Mouse (Mus musculus): ENCODE measurements around the gene Upp2. TPM values are rescaled to one million over a fixed set of nuclear protein-coding genes. Genes with fewer than 3 reads are reported as not detected.

The Upp2 gene
- polyA plus RNA-seq, 1 experiment from 2014 or later, result 45.7 TPM

DNA sequence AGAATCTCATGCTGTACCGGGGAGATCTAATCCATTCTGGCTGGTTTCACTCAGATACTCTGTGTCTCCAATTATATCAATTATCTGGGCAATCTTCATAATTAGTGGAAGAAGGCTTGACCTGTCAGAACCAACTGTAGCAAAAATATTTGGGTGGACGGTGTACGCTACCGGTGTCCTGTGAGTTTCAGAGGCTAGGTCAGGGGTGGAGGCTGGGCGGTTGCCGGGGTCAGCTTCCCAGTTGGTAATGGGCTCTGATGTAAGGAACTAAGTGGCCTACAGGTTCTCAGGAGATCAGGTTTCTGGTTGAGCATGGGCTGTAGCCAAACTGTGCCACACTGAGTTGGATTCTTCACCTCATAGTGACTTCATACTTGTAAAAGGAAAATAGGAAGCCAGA is 136.1 kb downstream of the Upp2 start:
- no peak overlapping the region for H3K27ac ChIP-seq (ENCODE audit: low read depth)
- no peak overlapping the region for H3K9ac ChIP-seq (replicated peaks)
- DNase-seq (no peak), ATAC-seq (no peak)
- H3K4me1 ChIP-seq (ENCODE audit: insufficient read depth), result peaks cover 5% of the 10 kb centered on the region
- no peak overlapping the region for H3K4me3 ChIP-seq (ENCODE audit: low read depth, low read length)
- no peaks in the 10 kb centered on the region for H3K9me3 ChIP-seq (ENCODE audit: low read length)
- H3K4me2 ChIP-seq (ENCODE audit: low read depth, low read length), result no peak overlapping the region
- no peaks in the 10 kb centered on the region for H3K36me3 ChIP-seq (replicated peaks; ENCODE audit: insufficient read depth, low read length)
- 88% methylated on average over 6 of the region's 6 CpGs for WGBS (ENCODE audit: insufficient replicate concordance)
- no peaks in the 10 kb centered on the region for H3K27me3 ChIP-seq (ENCODE audit: insufficient read depth, low read length)
- TF ChIP-seq CTCF (IDR thresholded peaks at IDR 0.05; ENCODE audit: low read depth) (no peak), EP300 (IDR thresholded peaks at IDR 0.05; ENCODE audit: low read depth) (no peak)

DNA sequence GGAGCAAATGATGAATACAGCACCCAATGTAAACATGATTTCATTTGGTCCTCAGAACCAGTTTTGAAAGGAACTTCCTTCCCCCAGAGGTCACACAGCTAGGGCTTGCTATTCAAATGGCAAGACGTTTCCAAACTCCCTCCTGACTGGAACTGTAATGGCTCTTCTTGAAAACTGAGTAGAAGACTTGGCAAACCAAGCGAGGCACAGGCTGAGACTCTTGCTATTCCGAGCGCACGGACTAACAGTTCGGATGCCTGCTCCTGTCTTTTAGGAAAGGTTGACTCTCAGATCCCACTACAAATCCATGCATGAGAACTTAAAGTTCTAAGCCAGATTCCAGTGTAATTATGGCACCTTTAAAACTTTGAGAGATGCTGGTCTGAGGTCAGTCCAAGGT is 136.5 kb downstream of the Upp2 start:
- Histone ChIP-seq H3K27ac (ENCODE audit: low read depth) (no peak overlapping the region), H3K36me3 (replicated peaks; ENCODE audit: insufficient read depth, low read length) (no peaks in the 10 kb centered on the region), H3K4me3 (ENCODE audit: low read depth, low read length) (no peak overlapping the region), H3K4me1 (ENCODE audit: insufficient read depth) (peaks cover 5% of the 10 kb centered on the region), H3K27me3 (ENCODE audit: insufficient read depth, low read length) (no peaks in the 10 kb centered on the region), H3K9me3 (ENCODE audit: low read length) (no peaks in the 10 kb centered on the region), H3K9ac (replicated peaks) (no peak overlapping the region), H3K4me2 (ENCODE audit: low read depth, low read length) (no peak overlapping the region)
- ATAC-seq (no peak), DNase-seq (no peak)
- WGBS (ENCODE audit: insufficient replicate concordance), result 74% methylated on average over 6 of the region's 6 CpGs
- TF ChIP-seq CTCF (IDR thresholded peaks at IDR 0.05; ENCODE audit: low read depth) (no peak), EP300 (IDR thresholded peaks at IDR 0.05; ENCODE audit: low read depth) (no peak)

DNA sequence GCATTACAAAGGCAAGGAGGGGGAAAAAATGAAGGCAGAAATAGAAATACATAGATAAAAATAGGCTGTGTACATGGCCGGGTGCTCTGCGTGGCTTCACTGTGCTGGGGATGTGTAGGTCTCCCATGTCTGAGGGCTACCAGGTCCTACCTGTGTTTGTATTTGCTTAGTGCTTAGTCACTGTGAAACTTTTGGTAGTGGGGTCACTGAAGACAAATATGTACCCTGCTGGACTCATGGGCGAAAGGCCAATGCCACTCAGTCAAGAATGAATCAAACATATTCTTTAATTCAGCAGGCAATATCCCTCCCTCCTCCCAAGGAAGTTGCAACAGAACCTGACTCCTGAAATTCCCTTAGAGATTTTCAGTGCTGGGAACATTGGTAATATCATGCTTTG is 137.5 kb downstream of the Upp2 start:
- Histone ChIP-seq H3K4me2 (ENCODE audit: low read depth, low read length) (no peak overlapping the region), H3K36me3 (replicated peaks; ENCODE audit: insufficient read depth, low read length) (no peaks in the 10 kb centered on the region), H3K4me1 (ENCODE audit: insufficient read depth) (peaks cover 5% of the 10 kb centered on the region), H3K9me3 (ENCODE audit: low read length) (no peaks in the 10 kb centered on the region), H3K9ac (replicated peaks) (no peak overlapping the region), H3K4me3 (ENCODE audit: low read depth, low read length) (no peak overlapping the region), H3K27me3 (ENCODE audit: insufficient read depth, low read length) (no peaks in the 10 kb centered on the region), H3K27ac (ENCODE audit: low read depth) (no peak overlapping the region)
- WGBS (ENCODE audit: insufficient replicate concordance), result 37% methylated on average over 3 of the region's 3 CpGs
- DNase-seq (no peak), ATAC-seq (peak; percentile 81)
- TF ChIP-seq EP300 (IDR thresholded peaks at IDR 0.05; ENCODE audit: low read depth), result no peak
- no peak for TF ChIP-seq CTCF (IDR thresholded peaks at IDR 0.05; ENCODE audit: low read depth)

DNA sequence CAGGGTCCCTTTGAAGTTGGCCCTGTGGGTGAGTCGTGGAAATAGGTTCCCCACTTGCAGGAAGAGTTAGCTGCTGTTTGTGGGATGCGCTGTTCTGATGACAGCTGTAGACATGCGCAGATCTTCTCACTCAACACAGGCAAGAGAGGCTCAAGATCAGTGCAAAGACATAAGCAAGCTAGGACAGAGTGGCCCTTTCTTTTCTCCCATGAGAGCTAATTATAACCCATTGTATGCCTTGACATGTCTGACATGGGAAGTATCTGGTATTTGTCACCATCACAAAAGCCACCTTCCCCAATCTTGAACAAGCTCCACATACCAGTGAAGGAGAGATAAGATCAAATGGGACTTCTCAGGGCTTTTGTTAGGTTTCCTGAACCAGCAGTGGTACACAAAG is 140.6 kb downstream of the Upp2 start:
- no peak overlapping the region for H3K4me2 ChIP-seq (ENCODE audit: low read depth, low read length)
- ATAC-seq, result no peak
- H3K9ac ChIP-seq (replicated peaks), result no peak overlapping the region
- H3K4me1 ChIP-seq (ENCODE audit: insufficient read depth), result peaks cover 3% of the 10 kb centered on the region; the same call in 1 of the 2 replicates
- no peaks in the 10 kb centered on the region for H3K36me3 ChIP-seq (replicated peaks; ENCODE audit: insufficient read depth, low read length)
- no peak for DNase-seq
- 79% methylated on average over 3 of the region's 3 CpGs for WGBS (ENCODE audit: insufficient replicate concordance)
- no peak overlapping the region for H3K27ac ChIP-seq (ENCODE audit: low read depth)
- H3K4me3 ChIP-seq (ENCODE audit: low read depth, low read length), result no peak overlapping the region
- no peak for TF ChIP-seq CTCF (IDR thresholded peaks at IDR 0.05; ENCODE audit: low read depth)
- no peak for TF ChIP-seq EP300 (IDR thresholded peaks at IDR 0.05; ENCODE audit: low read depth)
- no peaks in the 10 kb centered on the region for H3K9me3 ChIP-seq (ENCODE audit: low read length)
- no peaks in the 10 kb centered on the region for H3K27me3 ChIP-seq (ENCODE audit: insufficient read depth, low read length)

DNA sequence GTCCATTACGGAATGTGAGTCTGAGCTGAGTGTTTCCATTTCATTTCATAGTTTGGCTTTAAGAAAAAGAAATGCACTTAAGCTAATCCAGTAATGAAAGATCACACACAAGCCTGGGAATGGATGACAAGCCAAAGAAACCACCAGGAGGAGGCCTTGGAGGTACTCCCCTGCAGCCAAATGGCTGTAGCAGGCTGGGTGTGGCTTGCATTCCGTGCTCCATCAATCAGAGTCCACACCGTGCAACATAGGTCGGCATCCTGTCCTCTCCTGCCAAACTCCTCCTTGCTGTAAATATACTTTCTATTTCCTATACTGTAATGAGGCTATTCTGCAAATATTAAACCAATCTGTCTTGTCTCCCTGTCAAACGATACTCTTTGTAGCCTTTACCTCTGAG is 143.1 kb downstream of the Upp2 start:
- Histone ChIP-seq H3K9ac (replicated peaks) (no peak overlapping the region), H3K4me1 (ENCODE audit: insufficient read depth) (no peaks in the 10 kb centered on the region), H3K4me3 (ENCODE audit: low read depth, low read length) (no peak overlapping the region), H3K36me3 (replicated peaks; ENCODE audit: insufficient read depth, low read length) (no peaks in the 10 kb centered on the region), H3K27ac (ENCODE audit: low read depth) (no peak overlapping the region), H3K9me3 (ENCODE audit: low read length) (no peaks in the 10 kb centered on the region), H3K27me3 (ENCODE audit: insufficient read depth, low read length) (no peaks in the 10 kb centered on the region), H3K4me2 (ENCODE audit: low read depth, low read length) (no peak overlapping the region)
- 68% methylated on average over 5 of the region's 5 CpGs for WGBS (ENCODE audit: insufficient replicate concordance)
- no peak for DNase-seq
- TF ChIP-seq EP300 (IDR thresholded peaks at IDR 0.05; ENCODE audit: low read depth) (no peak), CTCF (IDR thresholded peaks at IDR 0.05; ENCODE audit: low read depth) (no peak)
- ATAC-seq, result no peak

DNA sequence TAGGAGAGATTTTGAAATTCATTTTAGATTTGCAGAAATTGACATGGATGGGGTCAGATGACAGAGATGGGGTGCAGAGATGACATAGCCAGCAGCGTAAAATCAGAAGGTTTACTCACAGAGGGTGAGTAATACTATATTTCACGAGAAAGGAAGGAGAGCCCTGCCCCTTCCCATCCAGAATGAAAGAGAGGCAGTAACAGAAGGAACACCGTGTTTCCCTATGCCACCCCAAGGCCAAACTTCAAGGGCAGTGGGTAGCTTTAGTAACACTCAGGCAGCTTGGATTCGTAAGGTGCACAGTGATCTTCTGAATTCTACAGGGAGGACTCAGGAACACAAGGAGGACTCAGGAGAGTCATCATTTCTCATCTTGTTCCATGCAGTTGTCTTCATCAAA is 144.0 kb downstream of the Upp2 start:
- Histone ChIP-seq H3K27me3 (ENCODE audit: insufficient read depth, low read length) (no peaks in the 10 kb centered on the region), H3K9ac (replicated peaks) (no peak overlapping the region), H3K4me2 (ENCODE audit: low read depth, low read length) (no peak overlapping the region), H3K4me3 (ENCODE audit: low read depth, low read length) (no peak overlapping the region), H3K36me3 (replicated peaks; ENCODE audit: insufficient read depth, low read length) (no peaks in the 10 kb centered on the region), H3K27ac (ENCODE audit: low read depth) (no peak overlapping the region), H3K9me3 (ENCODE audit: low read length) (no peaks in the 10 kb centered on the region), H3K4me1 (ENCODE audit: insufficient read depth) (no peaks in the 10 kb centered on the region)
- DNase-seq, result no peak
- 69% methylated on average over 4 of the region's 4 CpGs for WGBS (ENCODE audit: insufficient replicate concordance)
- TF ChIP-seq CTCF (IDR thresholded peaks at IDR 0.05; ENCODE audit: low read depth), result no peak
- no peak for TF ChIP-seq EP300 (IDR thresholded peaks at IDR 0.05; ENCODE audit: low read depth)
- ATAC-seq, result no peak

DNA sequence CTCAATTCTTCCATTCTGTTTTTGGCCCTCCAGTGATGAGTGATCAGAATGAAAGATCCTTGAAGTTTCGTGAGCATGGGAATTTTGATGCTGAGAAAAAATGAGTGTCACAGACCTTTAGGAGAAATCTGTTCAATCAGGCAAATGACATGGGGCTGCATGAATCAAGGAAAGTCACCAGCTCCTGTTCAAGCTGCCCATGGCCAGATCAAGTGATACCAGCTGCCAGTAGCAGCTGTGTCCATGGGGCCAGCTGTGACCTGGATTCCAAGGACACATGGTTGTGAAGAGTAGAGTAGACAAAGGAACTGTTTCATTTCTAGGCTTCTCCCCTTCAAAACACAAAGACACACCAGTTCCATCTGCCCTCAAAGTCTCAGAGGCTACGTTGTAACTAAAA is 144.4 kb downstream of the Upp2 start:
- Histone ChIP-seq H3K4me3 (ENCODE audit: low read depth, low read length) (no peak overlapping the region), H3K36me3 (replicated peaks; ENCODE audit: insufficient read depth, low read length) (no peaks in the 10 kb centered on the region), H3K27me3 (ENCODE audit: insufficient read depth, low read length) (no peaks in the 10 kb centered on the region), H3K27ac (ENCODE audit: low read depth) (peak overlapping the region; percentile 60), H3K9me3 (ENCODE audit: low read length) (no peaks in the 10 kb centered on the region), H3K4me2 (ENCODE audit: low read depth, low read length) (no peak overlapping the region), H3K4me1 (ENCODE audit: insufficient read depth) (no peaks in the 10 kb centered on the region), H3K9ac (replicated peaks) (no peak overlapping the region)
- ATAC-seq (peak; percentile 45; the same call in 1 of the 2 replicates), DNase-seq (no peak)
- WGBS (ENCODE audit: insufficient replicate concordance), result 60% methylated on average over 2 of the region's 2 CpGs
- TF ChIP-seq CTCF (IDR thresholded peaks at IDR 0.05; ENCODE audit: low read depth), result no peak
- TF ChIP-seq EP300 (IDR thresholded peaks at IDR 0.05; ENCODE audit: low read depth), result no peak

Data from liver, postnatal 0 days (tissue).